Mouse (Mus musculus) olfactory bulb, adult 2 months (tissue): ENCODE data around the gene Sox5. TPM values are rescaled to one million over a fixed set of nuclear protein-coding genes. Genes with fewer than 3 reads are reported as not detected.

Experiments used
- H3K27ac ChIP-seq: fragments of 200-500 bp; 2 replicates; pipeline ENCODE4 v1.5.1; 2012; ENCODE audit warnings: low read depth, low read length; ENCODE audit not compliant: insufficient read depth
- H3K4me1 ChIP-seq: fragments of 200-500 bp; 2 replicates; pipeline ENCODE4 v1.6.1; 2012; ENCODE audit warnings: low read length; ENCODE audit not compliant: control insufficient read depth, insufficient read depth
- H3K4me3 ChIP-seq: fragments of 200-500 bp; 2 replicates; pipeline ENCODE4 v1.5.1; 2012; ENCODE audit warnings: mild to moderate bottlenecking, low read depth, low read length, moderate library complexity; ENCODE audit not compliant: insufficient read depth
- CTCF ChIP-seq: fragments of 200-500 bp; IDR thresholded peaks from 2 replicates; pipeline ENCODE4 v1.5.1; 2012; ENCODE audit warnings: low read depth, mild to moderate bottlenecking, low read length, moderate library complexity; ENCODE audit not compliant: insufficient read depth
- POLR2A ChIP-seq: fragments of 200-500 bp; IDR thresholded peaks from 2 replicates; pipeline ENCODE4 v1.6.1; 2012; ENCODE audit warnings: mild to moderate bottlenecking, low read depth, low read length, moderate library complexity; ENCODE audit not compliant: insufficient read depth
- WGBS: fragments of 180-500 bp; shearing (Covaris S2); methylation state at CpG from one replicate; pipeline ENCODE4 v1.1.7; 2018; 5-methylcytosine and 5-hydroxymethylcytosine counted together
- polyA plus RNA-seq: library from polyadenylated mRNA; stranded (reverse); fragments of >200 nt; gene quantifications from 2 replicates; pipeline ENCODE4 v1.2.4, GENCODE M21; 2012; ENCODE audit warnings: low replicate concordance; ENCODE audit not compliant: missing spikeins, insufficient read depth, insufficient read length

The Sox5 gene
- polyA plus RNA-seq, 1 experiment, result not detected

GRCm38 (mm10) chr6:143838384-143839076, 943.2 kb downstream of the Sox5 start:
- Histone ChIP-seq H3K4me1 (peaks cover 2% of the 10 kb centered on the region; the same call in 1 of the 2 replicates), H3K27ac (no peak overlapping the region), H3K4me3 (no peak overlapping the region)
- WGBS, result 86% methylated on average over 9 of the region's 9 CpGs
- TF ChIP-seq POLR2A (no peak), CTCF (no peak)

- Histone ChIP-seq H3K27ac (no peak overlapping the region), H3K4me3 (no peak overlapping the region), H3K4me1 (no peaks in the 10 kb centered on the region)
- TF ChIP-seq POLR2A (no peak), CTCF (no peak)
- WGBS, result 77% methylated on average over 7 of the region's 7 CpGs
Measured at GRCm38 (mm10) chr6:143835331-143835730, 946.4 kb downstream of the Sox5 start.

- TF ChIP-seq POLR2A (no peak), CTCF (no peak)
- WGBS, result 93% methylated on average over 3 of the region's 3 CpGs
- H3K4me1 ChIP-seq, result no peaks in the 10 kb centered on the region
Measured at GRCm38 (mm10) chr6:143833986-143834385, 947.8 kb downstream of the Sox5 start.

GRCm38 (mm10) chr6:143833182-143833558, 948.6 kb downstream of the Sox5 start:
- H3K4me3 ChIP-seq, result no peak overlapping the region
- H3K27ac ChIP-seq, result no peak overlapping the region
- H3K4me1 ChIP-seq, result no peaks in the 10 kb centered on the region
- WGBS, result 96% methylated on average over 23 of the region's 23 CpGs
- TF ChIP-seq POLR2A (no peak), CTCF (no peak)

More at GRCm38 (mm10) chr6:143833986-143834385, 947.8 kb downstream of the Sox5 start:
- no peak overlapping the region for H3K27ac ChIP-seq
- H3K4me3 ChIP-seq, result no peak overlapping the region

- no peaks in the 10 kb centered on the region for H3K4me1 ChIP-seq
- WGBS, result 89% methylated on average over 12 of the region's 12 CpGs
- H3K4me3 ChIP-seq, result no peak overlapping the region
- TF ChIP-seq CTCF (no peak), POLR2A (no peak)
- no peak overlapping the region for H3K27ac ChIP-seq
Measured at GRCm38 (mm10) chr6:143832483-143833181, 949.1 kb downstream of the Sox5 start.

- Histone ChIP-seq H3K4me3 (no peak overlapping the region), H3K27ac (no peak overlapping the region), H3K4me1 (no peaks in the 10 kb centered on the region)
- WGBS, result 84% methylated on average over 4 of the region's 4 CpGs
- no peak for TF ChIP-seq CTCF
Measured at GRCm38 (mm10) chr6:143831246-143831645, 950.5 kb downstream of the Sox5 start.

GRCm38 (mm10) chr6:143830131-143830530, 951.6 kb downstream of the Sox5 start:
- no peak for TF ChIP-seq CTCF
- TF ChIP-seq POLR2A, result no peak
- H3K27ac ChIP-seq, result no peak overlapping the region
- WGBS, result 81% methylated on average over 2 of the region's 2 CpGs
- H3K4me1 ChIP-seq, result no peaks in the 10 kb centered on the region
- H3K4me3 ChIP-seq, result no peak overlapping the region

GRCm38 (mm10) chr6:143826786-143827185, 955.0 kb downstream of the Sox5 start:
- no peaks in the 10 kb centered on the region for H3K4me1 ChIP-seq
- no peak overlapping the region for H3K27ac ChIP-seq
- TF ChIP-seq CTCF, result no peak
- no peak for TF ChIP-seq POLR2A
- no peak overlapping the region for H3K4me3 ChIP-seq
- WGBS, result 89% methylated on average over 5 of the region's 5 CpGs

GRCm38 (mm10) chr6:143825966-143826365, 955.8 kb downstream of the Sox5 start:
- no peaks in the 10 kb centered on the region for H3K4me1 ChIP-seq
- H3K27ac ChIP-seq, result no peak overlapping the region
- no peak overlapping the region for H3K4me3 ChIP-seq
- no peak for TF ChIP-seq POLR2A
- TF ChIP-seq CTCF, result no peak
- 95% methylated on average over 5 of the region's 5 CpGs for WGBS
